Mouse (Mus musculus): ENCODE measurements around the gene Erv3. TPM values are rescaled to one million over a fixed set of nuclear protein-coding genes. Genes with fewer than 3 reads are reported as not detected.

The Erv3 gene
- polyA plus RNA-seq, 1 experiment from 2014 or later: not detected

- H3K9ac ChIP-seq (ENCODE audit: low read depth, low read length): no peak overlapping the region
- WGBS (ENCODE audit: insufficient replicate concordance): 69% methylated on average over 3 of the region's 3 CpGs
- H3K4me3 ChIP-seq (ENCODE audit: low read depth, low read length): no peak overlapping the region
- H3K36me3 ChIP-seq (ENCODE audit: control insufficient read depth, insufficient read depth): no peaks in the 10 kb centered on the region
- H3K4me2 ChIP-seq (ENCODE audit: low read depth, low read length): no peak overlapping the region
- no peaks in the 10 kb centered on the region for H3K27me3 ChIP-seq (ENCODE audit: control insufficient read depth, insufficient read depth, low read depth, low read length)
- no peak for ATAC-seq (ENCODE audit: low read depth)
- H3K9me3 ChIP-seq (replicated peaks; ENCODE audit: control insufficient read depth, low read length): no peaks in the 10 kb centered on the region
- H3K4me1 ChIP-seq (ENCODE audit: control insufficient read depth, low read depth, low read length): peaks cover 29% of the 10 kb centered on the region
- H3K27ac ChIP-seq (ENCODE audit: low read length): no peak overlapping the region
Measured at GRCm38 (mm10) chr2:131902423-131902822, 42.9 kb upstream of the Erv3 start.

GRCm38 (mm10) chr2:131897336-131898109 is 38.0 kb upstream of the Erv3 start:
- Histone ChIP-seq H3K27me3 (ENCODE audit: control insufficient read depth, insufficient read depth, low read depth, low read length) (no peaks in the 10 kb centered on the region), H3K4me2 (ENCODE audit: low read depth, low read length) (no peak overlapping the region), H3K27ac (ENCODE audit: low read length) (no peak overlapping the region), H3K9me3 (replicated peaks; ENCODE audit: control insufficient read depth, low read length) (no peaks in the 10 kb centered on the region), H3K9ac (ENCODE audit: low read depth, low read length) (no peak overlapping the region), H3K4me3 (ENCODE audit: low read depth, low read length) (no peak overlapping the region), H3K36me3 (ENCODE audit: control insufficient read depth, insufficient read depth) (no peaks in the 10 kb centered on the region), H3K4me1 (ENCODE audit: control insufficient read depth, low read depth, low read length) (no peaks in the 10 kb centered on the region)
- ATAC-seq (ENCODE audit: low read depth): no peak
- WGBS (ENCODE audit: insufficient replicate concordance): 80% methylated on average over 12 of the region's 12 CpGs

- H3K27ac ChIP-seq (ENCODE audit: low read length): no peak overlapping the region
- H3K36me3 ChIP-seq (ENCODE audit: control insufficient read depth, insufficient read depth): no peaks in the 10 kb centered on the region
- no peak overlapping the region for H3K4me2 ChIP-seq (ENCODE audit: low read depth, low read length)
- H3K9ac ChIP-seq (ENCODE audit: low read depth, low read length): no peak overlapping the region
- no peaks in the 10 kb centered on the region for H3K9me3 ChIP-seq (replicated peaks; ENCODE audit: control insufficient read depth, low read length)
- H3K4me1 ChIP-seq (ENCODE audit: control insufficient read depth, low read depth, low read length): no peaks in the 10 kb centered on the region
- no peaks in the 10 kb centered on the region for H3K27me3 ChIP-seq (ENCODE audit: control insufficient read depth, insufficient read depth, low read depth, low read length)
- H3K4me3 ChIP-seq (ENCODE audit: low read depth, low read length): no peak overlapping the region
- WGBS (ENCODE audit: insufficient replicate concordance): 83% methylated on average over 4 of the region's 4 CpGs
- no peak for ATAC-seq (ENCODE audit: low read depth)
Measured at GRCm38 (mm10) chr2:131896011-131896410, 36.5 kb upstream of the Erv3 start.

- WGBS (ENCODE audit: insufficient replicate concordance): 63% methylated on average over 2 of the region's 2 CpGs
- Histone ChIP-seq H3K4me1 (ENCODE audit: control insufficient read depth, low read depth, low read length) (no peaks in the 10 kb centered on the region), H3K9me3 (replicated peaks; ENCODE audit: control insufficient read depth, low read length) (no peaks in the 10 kb centered on the region), H3K9ac (ENCODE audit: low read depth, low read length) (no peak overlapping the region), H3K4me2 (ENCODE audit: low read depth, low read length) (no peak overlapping the region), H3K27ac (ENCODE audit: low read length) (no peak overlapping the region), H3K4me3 (ENCODE audit: low read depth, low read length) (no peak overlapping the region), H3K27me3 (ENCODE audit: control insufficient read depth, insufficient read depth, low read depth, low read length) (no peaks in the 10 kb centered on the region), H3K36me3 (ENCODE audit: control insufficient read depth, insufficient read depth) (no peaks in the 10 kb centered on the region)
- no peak for ATAC-seq (ENCODE audit: low read depth)
Measured at GRCm38 (mm10) chr2:131895106-131895505, 35.6 kb upstream of the Erv3 start.

- Histone ChIP-seq H3K27me3 (ENCODE audit: control insufficient read depth, insufficient read depth, low read depth, low read length) (no peaks in the 10 kb centered on the region), H3K9me3 (replicated peaks; ENCODE audit: control insufficient read depth, low read length) (no peaks in the 10 kb centered on the region), H3K27ac (ENCODE audit: low read length) (no peak overlapping the region), H3K4me3 (ENCODE audit: low read depth, low read length) (no peak overlapping the region), H3K4me1 (ENCODE audit: control insufficient read depth, low read depth, low read length) (no peaks in the 10 kb centered on the region), H3K9ac (ENCODE audit: low read depth, low read length) (no peak overlapping the region), H3K36me3 (ENCODE audit: control insufficient read depth, insufficient read depth) (no peaks in the 10 kb centered on the region), H3K4me2 (ENCODE audit: low read depth, low read length) (no peak overlapping the region)
- no peak for ATAC-seq (ENCODE audit: low read depth)
- 50% methylated on average over 5 of the region's 5 CpGs for WGBS (ENCODE audit: insufficient replicate concordance)
Measured at GRCm38 (mm10) chr2:131892534-131892933, 33.0 kb upstream of the Erv3 start.

GRCm38 (mm10) chr2:131888233-131888632 is 28.7 kb upstream of the Erv3 start:
- WGBS (ENCODE audit: insufficient replicate concordance): 12% methylated on average over 7 of the region's 7 CpGs
- ATAC-seq (ENCODE audit: low read depth): no peak
- Histone ChIP-seq H3K9ac (ENCODE audit: low read depth, low read length) (no peak overlapping the region), H3K27ac (ENCODE audit: low read length) (no peak overlapping the region), H3K27me3 (ENCODE audit: control insufficient read depth, insufficient read depth, low read depth, low read length) (no peaks in the 10 kb centered on the region), H3K4me3 (ENCODE audit: low read depth, low read length) (no peak overlapping the region), H3K36me3 (ENCODE audit: control insufficient read depth, insufficient read depth) (no peaks in the 10 kb centered on the region), H3K9me3 (replicated peaks; ENCODE audit: control insufficient read depth, low read length) (no peaks in the 10 kb centered on the region), H3K4me2 (ENCODE audit: low read depth, low read length) (no peak overlapping the region), H3K4me1 (ENCODE audit: control insufficient read depth, low read depth, low read length) (no peaks in the 10 kb centered on the region)

- Histone ChIP-seq H3K27me3 (ENCODE audit: control insufficient read depth, insufficient read depth, low read depth, low read length) (no peaks in the 10 kb centered on the region), H3K4me1 (ENCODE audit: control insufficient read depth, low read depth, low read length) (no peaks in the 10 kb centered on the region; the same call in 1 of the 2 replicates), H3K9me3 (replicated peaks; ENCODE audit: control insufficient read depth, low read length) (no peaks in the 10 kb centered on the region), H3K4me2 (ENCODE audit: low read depth, low read length) (no peak overlapping the region), H3K9ac (ENCODE audit: low read depth, low read length) (no peak overlapping the region), H3K4me3 (ENCODE audit: low read depth, low read length) (no peak overlapping the region), H3K36me3 (ENCODE audit: control insufficient read depth, insufficient read depth) (no peaks in the 10 kb centered on the region), H3K27ac (ENCODE audit: low read length) (no peak overlapping the region)
- WGBS (ENCODE audit: insufficient replicate concordance): 49% methylated on average over 6 of the region's 6 CpGs
- no peak for ATAC-seq (ENCODE audit: low read depth)
Measured at GRCm38 (mm10) chr2:131886503-131887160, 27.1 kb upstream of the Erv3 start.

- Histone ChIP-seq H3K27me3 (ENCODE audit: control insufficient read depth, insufficient read depth, low read depth, low read length) (no peaks in the 10 kb centered on the region), H3K9ac (ENCODE audit: low read depth, low read length) (no peak overlapping the region), H3K27ac (ENCODE audit: low read length) (no peak overlapping the region), H3K36me3 (ENCODE audit: control insufficient read depth, insufficient read depth) (no peaks in the 10 kb centered on the region), H3K4me2 (ENCODE audit: low read depth, low read length) (no peak overlapping the region), H3K4me3 (ENCODE audit: low read depth, low read length) (no peak overlapping the region), H3K4me1 (ENCODE audit: control insufficient read depth, low read depth, low read length) (no peaks in the 10 kb centered on the region; the same call in 1 of the 2 replicates), H3K9me3 (replicated peaks; ENCODE audit: control insufficient read depth, low read length) (no peaks in the 10 kb centered on the region)
- 19% methylated on average over 2 of the region's 2 CpGs for WGBS (ENCODE audit: insufficient replicate concordance)
- ATAC-seq (ENCODE audit: low read depth): no peak
Measured at GRCm38 (mm10) chr2:131883136-131883535, 23.6 kb upstream of the Erv3 start.

- no peaks in the 10 kb centered on the region for H3K9me3 ChIP-seq (replicated peaks; ENCODE audit: control insufficient read depth, low read length)
- no peak for ATAC-seq (ENCODE audit: low read depth)
- no peak overlapping the region for H3K9ac ChIP-seq (ENCODE audit: low read depth, low read length)
- no peak overlapping the region for H3K27ac ChIP-seq (ENCODE audit: low read length)
- no peaks in the 10 kb centered on the region for H3K36me3 ChIP-seq (ENCODE audit: control insufficient read depth, insufficient read depth)
- 49% methylated on average over 4 of the region's 4 CpGs for WGBS (ENCODE audit: insufficient replicate concordance)
- no peak overlapping the region for H3K4me3 ChIP-seq (ENCODE audit: low read depth, low read length)
- no peak overlapping the region for H3K4me2 ChIP-seq (ENCODE audit: low read depth, low read length)
- H3K4me1 ChIP-seq (ENCODE audit: control insufficient read depth, low read depth, low read length): no peaks in the 10 kb centered on the region; the same call in 1 of the 2 replicates
- no peaks in the 10 kb centered on the region for H3K27me3 ChIP-seq (ENCODE audit: control insufficient read depth, insufficient read depth, low read depth, low read length)
Measured at GRCm38 (mm10) chr2:131881766-131882165, 22.2 kb upstream of the Erv3 start.

Data from liver, embryonic 16.5 days (tissue).